In the genomic region with DNA sequence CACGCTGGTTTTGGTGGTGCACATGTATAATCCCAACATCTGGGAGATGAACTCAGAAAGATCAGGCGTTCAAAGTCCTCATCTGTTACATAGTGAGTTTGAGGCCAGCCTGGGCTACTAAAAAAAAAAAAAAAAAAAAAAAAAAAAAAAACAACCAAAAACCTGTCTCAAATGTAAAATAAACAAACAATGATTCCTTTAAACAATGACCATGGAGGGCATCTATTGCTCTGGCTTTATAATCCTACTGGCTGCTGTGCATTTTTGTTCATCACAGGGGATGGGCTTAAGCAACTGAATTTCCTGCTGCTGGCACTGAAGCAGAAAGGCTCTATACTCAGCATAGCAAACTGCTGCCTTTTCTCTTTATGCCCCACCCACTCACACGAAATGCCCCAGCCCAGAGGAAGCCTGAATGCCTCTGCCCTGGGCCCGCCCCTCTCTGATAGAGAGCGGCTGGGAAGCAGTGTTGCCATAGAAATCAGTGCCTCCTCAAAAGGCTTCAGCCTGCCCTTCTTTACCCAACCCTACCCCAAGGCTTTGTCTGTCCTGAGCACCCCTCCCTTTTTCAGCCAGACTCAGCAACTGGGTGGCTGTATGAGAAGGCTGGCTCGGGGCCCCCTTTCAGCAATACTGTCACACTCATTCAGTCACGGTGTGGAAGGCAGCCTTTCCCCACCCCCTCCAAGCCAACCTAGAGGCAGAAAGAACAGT, we compare ENCODE assay signal across 8 mouse cellular contexts. TPM values are rescaled to one million over a fixed set of nuclear protein-coding genes. Genes with fewer than 3 reads are reported as not detected.
DNase-seq lines count a peak whose midpoint lies in the region; ATAC-seq and TF ChIP-seq lines count a peak whose summit lies in the region.

No protein-coding gene starts in this region.

- peak overlapping the region; percentile 35; the same call in 1 of the 2 replicates for H3K4me3 ChIP-seq in G1E (ENCODE audit: low read depth, low read length)
- no peak overlapping the region for H3K4me3 ChIP-seq in heart, postnatal 0 days (ENCODE audit: low read depth, low read length)

- H3K4me1 ChIP-seq in G1E (ENCODE audit: insufficient read depth, low read depth, low read length), result peaks cover 73% of the 10 kb centered on the region
- H3K4me1 ChIP-seq in heart, postnatal 0 days (ENCODE audit: control insufficient read depth, insufficient read depth), result peaks cover 22% of the 10 kb centered on the region

- ATAC-seq in G1E (ENCODE audit: extremely low read depth, insufficient number of reproducible peaks, low FRiP score, poor library complexity, severe bottlenecking), result no peak
- no peak for ATAC-seq in heart, postnatal 0 days (ENCODE audit: insufficient read depth, low read depth)

- TF ChIP-seq CTCF in G1E (IDR thresholded peaks at IDR 0.05; ENCODE audit: low read depth, low read length), result no peak
- TF ChIP-seq CTCF in heart, postnatal 0 days (IDR thresholded peaks at IDR 0.05; ENCODE audit: low read depth), result no peak

- H3K9ac ChIP-seq in heart, postnatal 0 days (replicated peaks; ENCODE audit: low read depth, low read length), result no peak overlapping the region

- peak overlapping the region; percentile 94; the same call in 1 of the 2 replicates for H3K4me2 ChIP-seq in heart, postnatal 0 days (ENCODE audit: low read depth, low read length)

- H3K27me3 ChIP-seq in G1E (ENCODE audit: insufficient read depth, low read length), result peaks cover 6% of the 10 kb centered on the region
- no peaks in the 10 kb centered on the region for H3K27me3 ChIP-seq in heart, postnatal 0 days (ENCODE audit: control insufficient read depth, insufficient read depth, low read length)

- H3K36me3 ChIP-seq in G1E (replicated peaks), result no peaks in the 10 kb centered on the region
- no peaks in the 10 kb centered on the region for H3K36me3 ChIP-seq in heart, postnatal 0 days (replicated peaks; ENCODE audit: control insufficient read depth, insufficient read depth, low read length)

- whole genome bisulfite sequencing in heart, postnatal 0 days, result 21% methylated on average over 7 of the region's 7 CpGs

- peak overlapping the region; percentile 79 for H3K27ac ChIP-seq in heart, postnatal 0 days (ENCODE audit: low read depth)

- no peak for TF ChIP-seq EP300 in heart, postnatal 0 days (IDR thresholded peaks at IDR 0.05; ENCODE audit: low read depth)

- H3K9me3 ChIP-seq in G1E (replicated peaks), result no peaks in the 10 kb centered on the region
- H3K9me3 ChIP-seq in heart, postnatal 0 days (replicated peaks; ENCODE audit: control insufficient read depth, low read length), result no peaks in the 10 kb centered on the region

- DNase-seq in 416B (ENCODE audit: low read depth), result peak; percentile 84
- DNase-seq in G1E (ENCODE audit: low spot score), result peak; percentile 17
- DNase-seq in embryo, embryonic 9.5 days (ENCODE audit: extremely low spot score), result peak; percentile 79
- peak; percentile 77 for DNase-seq in heart, postnatal 0 days (ENCODE audit: low spot score)
- peak; percentile 83 for DNase-seq in kidney, postnatal 14 days
- peak; percentile 76 for DNase-seq in lung, postnatal 14 days
- peak; percentile 70 for DNase-seq in ovary, postnatal 36 days (ENCODE audit: low spot score)
- no peak for DNase-seq in urinary bladder, postnatal 10 days (ENCODE audit: low spot score)

RNA-seq across cellular contexts. Expression of a gene that starts 2.2 kb away (rescaled TPM):
- total RNA-seq in G1E (2014; fragmentation: Nextera tagmentation), result 10.2 and 24.4 TPM in 2 replicates
- total RNA-seq in G1E (2017), result 12.6 and 17.8 TPM in 2 replicates
- polyA plus RNA-seq in G1E (2012), result 15.0 and 17.7 TPM in 2 replicates
- total RNA-seq in heart, postnatal 0 days (2014; rRNA removed; ENCODE audit: low replicate concordance), result 15.9 and 27.1 TPM in 2 replicates
- polyA plus RNA-seq in heart, postnatal 0 days (2015; fragmentation: Nextera tagmentation; extraction: Ambion mirVana), result 12.8 and 13.4 TPM in 2 replicates

RNA-seq across cellular contexts. Expression of a gene that starts 12.3 kb away (rescaled TPM):
- 191 and 233 TPM in 2 replicates for total RNA-seq in G1E (2014; fragmentation: Nextera tagmentation)
- 157 and 170 TPM in 2 replicates for total RNA-seq in G1E (2017)
- 145 and 169 TPM in 2 replicates for polyA plus RNA-seq in G1E (2012)
- 77.9 and 130 TPM in 2 replicates for total RNA-seq in heart, postnatal 0 days (2014; rRNA removed; ENCODE audit: low replicate concordance)
- 171 and 174 TPM in 2 replicates for polyA plus RNA-seq in heart, postnatal 0 days (2015; fragmentation: Nextera tagmentation; extraction: Ambion mirVana)

RNA-seq across cellular contexts. Expression of a gene that starts 15.0 kb away (rescaled TPM):
- total RNA-seq in G1E (2014; fragmentation: Nextera tagmentation) (0.63 and 3.9 TPM in 2 replicates), G1E (2017) (4.0 and 5.5 TPM in 2 replicates)
- polyA plus RNA-seq in G1E (2012), result 0.36 and 0.56 TPM in 2 replicates
- total RNA-seq in heart, postnatal 0 days (2014; rRNA removed; ENCODE audit: low replicate concordance), result 45.7 and 51.8 TPM in 2 replicates
- 5.1 and 5.4 TPM in 2 replicates for polyA plus RNA-seq in heart, postnatal 0 days (2015; fragmentation: Nextera tagmentation; extraction: Ambion mirVana)

RNA-seq across cellular contexts. Expression of a gene that starts 18.2 kb away (rescaled TPM):
- 11.8 and 17.2 TPM in 2 replicates for total RNA-seq in G1E (2014; fragmentation: Nextera tagmentation)
- 9.4 and 9.7 TPM in 2 replicates for total RNA-seq in G1E (2017)
- polyA plus RNA-seq in G1E (2012), result 11.2 and 11.6 TPM in 2 replicates
- total RNA-seq in heart, postnatal 0 days (2014; rRNA removed; ENCODE audit: low replicate concordance), result 11.3 and 25.2 TPM in 2 replicates
- 11.4 and 12.5 TPM in 2 replicates for polyA plus RNA-seq in heart, postnatal 0 days (2015; fragmentation: Nextera tagmentation; extraction: Ambion mirVana)

RNA-seq across cellular contexts. Expression of a gene that starts 33.5 kb away (rescaled TPM):
- total RNA-seq in G1E (2014; fragmentation: Nextera tagmentation) (15.2 and 16.8 TPM in 2 replicates), G1E (2017) (12.9 and 18.7 TPM in 2 replicates)
- polyA plus RNA-seq in G1E (2012), result 4.3 and 9.4 TPM in 2 replicates
- total RNA-seq in heart, postnatal 0 days (2014; rRNA removed; ENCODE audit: low replicate concordance), result 4.5 and 4.9 TPM in 2 replicates
- polyA plus RNA-seq in heart, postnatal 0 days (2015; fragmentation: Nextera tagmentation; extraction: Ambion mirVana), result 4.6 and 4.9 TPM in 2 replicates
